ENCODE assay signal across 25 mouse cellular contexts in genomic region chr7:121836827-121837226, GRCm38 (mm10). TPM values are rescaled to one million over a fixed set of nuclear protein-coding genes. Genes with fewer than 3 reads are reported as not detected.
DNase-seq lines count a peak whose midpoint lies in the region; ATAC-seq and TF ChIP-seq lines count a peak whose summit lies in the region.
"Had no signal": no experiment of that assay in that cellular context is flagged by ENCODE, and none has a peak within 500 bp of the region (broad histone marks: within the 10 kb centered on the region; RNA-seq: fewer than 3 reads in every experiment).

No protein-coding gene starts in this region.

- peaks cover 3% of the 10 kb centered on the region; the same call in 1 of the 2 replicates for H3K9me3 ChIP-seq in kidney, embryonic 16.5 days (ENCODE audit: low read length)
- H3K9me3 ChIP-seq in lung, embryonic 16.5 days (ENCODE audit: control insufficient read depth, low read length) = no peaks in the 10 kb centered on the region
- H3K9me3 ChIP-seq in forebrain, embryonic 15.5 days = no peaks in the 10 kb centered on the region
- H3K9me3 ChIP-seq in forebrain, postnatal 0 days (ENCODE audit: low read length) = no peaks in the 10 kb centered on the region
- H3K9me3 ChIP-seq: embryonic facial prominence, embryonic 10.5 days; hindbrain, embryonic 12.5 days; liver, embryonic 13.5 days; midbrain, embryonic 10.5 days had no signal

- H3K4me1 ChIP-seq in kidney, adult 2 months (ENCODE audit: control insufficient read depth, insufficient read depth, low read length) = no peaks in the 10 kb centered on the region
- no peaks in the 10 kb centered on the region for H3K4me1 ChIP-seq in kidney, embryonic 16.5 days (ENCODE audit: insufficient read depth, low read length)
- H3K4me1 ChIP-seq in lung, embryonic 16.5 days (replicated peaks; ENCODE audit: control insufficient read depth, insufficient read depth, low read length) = no peaks in the 10 kb centered on the region
- no peaks in the 10 kb centered on the region for H3K4me1 ChIP-seq in forebrain, embryonic 15.5 days
- H3K4me1 ChIP-seq in forebrain, postnatal 0 days (ENCODE audit: insufficient read depth) = no peaks in the 10 kb centered on the region
- H3K4me1 ChIP-seq: embryonic facial prominence, embryonic 10.5 days; hindbrain, embryonic 12.5 days; liver, embryonic 13.5 days; midbrain, embryonic 10.5 days had no signal

- no peak overlapping the region for H3K4me2 ChIP-seq in kidney, embryonic 16.5 days (replicated peaks; ENCODE audit: low read depth, low read length)
- no peak overlapping the region for H3K4me2 ChIP-seq in lung, embryonic 16.5 days (ENCODE audit: low read depth, low read length)
- no peak overlapping the region for H3K4me2 ChIP-seq in forebrain, embryonic 15.5 days (replicated peaks)
- no peak overlapping the region for H3K4me2 ChIP-seq in forebrain, postnatal 0 days (ENCODE audit: low read depth)
- H3K4me2 ChIP-seq: heart, embryonic 13.5 days; hindbrain, embryonic 12.5 days; liver, embryonic 13.5 days had no signal

- H3K9ac ChIP-seq in kidney, embryonic 16.5 days (replicated peaks; ENCODE audit: low read length) = no peak overlapping the region
- no peak overlapping the region for H3K9ac ChIP-seq in lung, embryonic 16.5 days (ENCODE audit: low read length)
- no peak overlapping the region for H3K9ac ChIP-seq in forebrain, embryonic 15.5 days (replicated peaks)
- H3K9ac ChIP-seq in forebrain, postnatal 0 days = no peak overlapping the region
- H3K9ac ChIP-seq: heart, embryonic 13.5 days; hindbrain, embryonic 12.5 days; liver, embryonic 13.5 days had no signal

- ATAC-seq in kidney, embryonic 16.5 days (ENCODE audit: low FRiP score, low TSS enrichment) = no peak
- peak; percentile 80 for ATAC-seq in lung, embryonic 16.5 days (ENCODE audit: low read depth)
- ATAC-seq in forebrain, embryonic 15.5 days (replicated peaks) = no peak
- no peak for ATAC-seq in forebrain, postnatal 0 days
- ATAC-seq: CD4-positive, CD25-positive, alpha-beta regulatory T cell, adult 4 months; forebrain, embryonic 16.5 days had no signal

- no peaks in the 10 kb centered on the region for H3K36me3 ChIP-seq in kidney, adult 2 months (ENCODE audit: control insufficient read depth, insufficient read depth, low read length)
- H3K36me3 ChIP-seq in kidney, embryonic 16.5 days (ENCODE audit: insufficient read depth, low read length) = no peaks in the 10 kb centered on the region
- H3K36me3 ChIP-seq in lung, embryonic 16.5 days (ENCODE audit: control insufficient read depth, insufficient read depth, low read length) = no peaks in the 10 kb centered on the region
- no peaks in the 10 kb centered on the region for H3K36me3 ChIP-seq in forebrain, embryonic 15.5 days
- H3K36me3 ChIP-seq in forebrain, postnatal 0 days (ENCODE audit: insufficient read depth) = no peaks in the 10 kb centered on the region
- H3K36me3 ChIP-seq: embryonic facial prominence, embryonic 10.5 days; heart, embryonic 13.5 days; hindbrain, embryonic 12.5 days; liver, embryonic 13.5 days; midbrain, embryonic 10.5 days had no signal

- no peak overlapping the region for H3K4me3 ChIP-seq in kidney, adult 2 months (ENCODE audit: insufficient read depth, low read depth, low read length)
- H3K4me3 ChIP-seq in kidney, embryonic 16.5 days (ENCODE audit: low read length) = no peak overlapping the region
- H3K4me3 ChIP-seq in lung, embryonic 16.5 days (ENCODE audit: low read length) = no peak overlapping the region
- no peak overlapping the region for H3K4me3 ChIP-seq in forebrain, embryonic 15.5 days
- no peak overlapping the region for H3K4me3 ChIP-seq in forebrain, postnatal 0 days (ENCODE audit: low read depth, low read length)
- H3K4me3 ChIP-seq: embryonic facial prominence, embryonic 10.5 days; heart, adult 2 months; heart, embryonic 13.5 days; hindbrain, embryonic 12.5 days; liver, embryonic 13.5 days; midbrain, embryonic 10.5 days had no signal

- no peak for TF ChIP-seq CTCF in kidney, adult 2 months (conservative IDR thresholded peaks at IDR 0.05; ENCODE audit: insufficient read depth, insufficient read length, low read depth, low read length)
- TF ChIP-seq CTCF in forebrain, postnatal 0 days (IDR thresholded peaks at IDR 0.05; ENCODE audit: low read depth) = no peak

- WGBS in kidney, adult 2 months = 76% methylated on average over 7 of the region's 7 CpGs
- WGBS in kidney, embryonic 16.5 days = 88% methylated on average over 7 of the region's 7 CpGs
- 57% methylated on average over 7 of the region's 7 CpGs for WGBS in lung, embryonic 16.5 days
- WGBS in forebrain, embryonic 15.5 days = 93% methylated on average over 7 of the region's 7 CpGs
- WGBS in forebrain, postnatal 0 days = 92% methylated on average over 7 of the region's 7 CpGs

- no peak for TF ChIP-seq POLR2A in kidney, adult 2 months (IDR thresholded peaks at IDR 0.05; ENCODE audit: low read depth, low read length)

- peak; percentile 0 for DNase-seq in kidney, adult 2 months
- DNase-seq in right cerebral cortex, adult 18-20 months = peak; percentile 5
- no peak for DNase-seq in right cerebral cortex, postnatal 4 days
- peak; percentile 70 to 80 for DNase-seq in lung, postnatal 4 days
- DNase-seq in forebrain, postnatal 0 days = no peak
- DNase-seq: adrenal gland, postnatal 14 days; cerebellum, adult 9-10 months; gastrocnemius, postnatal 36 days; heart, adult 2 months; kidney, adult 18-20 months; kidney, postnatal 10 days; liver, embryonic 13.5 days had no signal

- H3K27ac ChIP-seq in kidney, adult 2 months (ENCODE audit: insufficient read depth, low read depth, low read length) = no peak overlapping the region
- H3K27ac ChIP-seq in kidney, embryonic 16.5 days (ENCODE audit: low read length) = no peak overlapping the region
- peak overlapping the region; percentile 11; the same call in 1 of the 2 replicates for H3K27ac ChIP-seq in lung, embryonic 16.5 days (ENCODE audit: low read length)
- H3K27ac ChIP-seq in forebrain, embryonic 15.5 days (replicated peaks) = no peak overlapping the region
- no peak overlapping the region for H3K27ac ChIP-seq in forebrain, postnatal 0 days (ENCODE audit: low read depth, low read length)
- H3K27ac ChIP-seq: embryonic facial prominence, embryonic 10.5 days; heart, adult 2 months; heart, embryonic 13.5 days; hindbrain, embryonic 12.5 days; liver, embryonic 13.5 days; midbrain, embryonic 10.5 days had no signal

- no peaks in the 10 kb centered on the region for H3K27me3 ChIP-seq in kidney, adult 2 months (replicated peaks; ENCODE audit: control insufficient read depth, insufficient read depth, low read length)
- H3K27me3 ChIP-seq in kidney, embryonic 16.5 days (ENCODE audit: insufficient read depth, low read length) = no peaks in the 10 kb centered on the region
- H3K27me3 ChIP-seq in lung, embryonic 16.5 days (ENCODE audit: control insufficient read depth, insufficient read depth, low read depth, low read length) = no peaks in the 10 kb centered on the region
- no peaks in the 10 kb centered on the region for H3K27me3 ChIP-seq in forebrain, embryonic 15.5 days
- H3K27me3 ChIP-seq in forebrain, postnatal 0 days (ENCODE audit: insufficient read depth, low read length) = no peaks in the 10 kb centered on the region
- H3K27me3 ChIP-seq: heart, embryonic 13.5 days; hindbrain, embryonic 12.5 days; liver, embryonic 13.5 days had no signal

RNA-seq across cellular contexts. Expression of gene Scnn1b, which starts 28.0 kb away (rescaled TPM):
- polyA plus RNA-seq in kidney, adult 2 months (2012; rRNA removed) = 74.7 and 92.7 TPM in 2 replicates
- 53.8 and 57.8 TPM in 2 replicates for polyA plus RNA-seq in kidney, embryonic 16.5 days (2015; fragmentation: Nextera tagmentation; extraction: Ambion mirVana)
- 7.1 and 7.4 TPM in 2 replicates for polyA plus RNA-seq in lung, embryonic 16.5 days (2015; fragmentation: Nextera tagmentation; extraction: Ambion mirVana)
- 0.06 and 0.08 TPM in 2 replicates for polyA plus RNA-seq in forebrain, embryonic 15.5 days (2015; fragmentation: Nextera tagmentation; extraction: Ambion mirVana)
- total RNA-seq in forebrain, postnatal 0 days (2014; rRNA removed) = 0.31 and 0.67 TPM in 2 replicates
- 0.24 and 0.54 TPM in 2 replicates for polyA plus RNA-seq in forebrain, postnatal 0 days (2015; fragmentation: Nextera tagmentation; extraction: Ambion mirVana)
- total RNA-seq: adrenal gland, postnatal 14 days; common myeloid progenitor, adult 5-6 weeks; gastrocnemius, postnatal 36 days; heart, adult 2 months; heart, postnatal 25 days; layer of hippocampus, postnatal 10 days; left cerebral cortex, postnatal 25 days had no signal
- polyA plus RNA-seq: CD4-positive, CD25-positive, alpha-beta regulatory T cell, adult 4 months; liver, embryonic 13.5 days had no signal

Comparison
In these comparisons a context has a peak if more than half of its experiments do, and no peak if none do; other contexts are left out.
1. DNase-seq: peak in kidney, adult 2 months (single experiment), right cerebral cortex, adult 18-20 months (single experiment) and lung, postnatal 4 days (2 of 2); none in right cerebral cortex, postnatal 4 days (single experiment) and forebrain, postnatal 0 days (single experiment).